Mouse (Mus musculus): ENCODE data around the gene Tbc1d10a.

DNA sequence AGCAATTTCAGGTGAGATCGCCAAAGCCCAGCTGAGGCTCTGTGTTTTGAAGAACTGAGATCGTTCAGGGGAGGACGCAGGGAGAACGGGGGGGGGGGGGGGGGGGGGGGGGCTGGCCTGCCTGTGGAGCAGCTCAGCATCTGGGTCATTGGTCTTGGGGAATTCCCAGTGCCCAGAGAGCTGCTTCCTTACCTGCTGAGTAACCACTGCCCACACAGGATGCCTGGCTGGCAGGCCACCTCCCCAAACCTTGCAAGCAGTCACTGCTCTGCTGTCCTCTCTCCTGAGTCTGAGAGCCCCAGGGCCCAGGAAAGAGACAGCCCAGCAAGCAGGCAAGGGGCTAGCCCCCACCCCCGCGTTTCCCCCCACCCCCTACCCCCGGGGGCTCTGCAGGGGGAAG is 76.3 kb downstream of the Tbc1d10a start:
- TF ChIP-seq CTCF (conservative IDR thresholded peaks at IDR 0.05; ENCODE audit: low read length) (no peak), POU5F1 (IDR thresholded peaks at IDR 0.05; ENCODE audit: borderline replicate concordance, low read length) (no peak), NANOG (IDR thresholded peaks at IDR 0.05; ENCODE audit: borderline replicate concordance, low read length) (no peak)
